Mouse (Mus musculus) heart, postnatal 36 days (tissue): ENCODE results near the gene Tnnt2. TPM values are rescaled to one million over a fixed set of nuclear protein-coding genes. Genes with fewer than 3 reads are reported as not detected.
A peak's percentile ranks its signal among the peaks of the same experiment; 100 is the strongest.

Source experiments
- DNase-seq, 2 experiments: peaks; one replicate each; pipeline ENCODE4 v3.0.0; 2021 to 2022
- intact Hi-C: fragments of 180-260 bp; cut with DNase I; formaldehyde crosslinking; loops from one replicate; pipeline ENCODE4 v1.15.1; 2025
- total RNA-seq, 2 experiments: library from RNA; stranded (reverse); gene quantifications; 2 replicates each; pipeline ENCODE4 v1.2.3; 2021

The Tnnt2 gene
- total RNA-seq, 2 experiments from 2014 or later, result 8,733 to 8,759 TPM

- DNase-seq, result no peak
- intact Hi-C loops, result no loop called here
These were observed 18.6 kb downstream of the Tnnt2 start for GRCm38 (mm10) chr1:135854591-135855343.

- intact Hi-C loops, result no loop called here
These were observed 19.2 kb downstream of the Tnnt2 start for GRCm38 (mm10) chr1:135855344-135855687.

GRCm38 (mm10) chr1:135856070-135856469 is 19.9 kb downstream of the Tnnt2 start:
- intact Hi-C loops, result no loop called here
- DNase-seq, result no peak

More at GRCm38 (mm10) chr1:135855344-135855687, 19.2 kb downstream of the Tnnt2 start:
- no peak for DNase-seq

GRCm38 (mm10) chr1:135857137-135857775 is 21.1 kb downstream of the Tnnt2 start:
- intact Hi-C loops, result no loop called here
- no peak for DNase-seq

DNA sequence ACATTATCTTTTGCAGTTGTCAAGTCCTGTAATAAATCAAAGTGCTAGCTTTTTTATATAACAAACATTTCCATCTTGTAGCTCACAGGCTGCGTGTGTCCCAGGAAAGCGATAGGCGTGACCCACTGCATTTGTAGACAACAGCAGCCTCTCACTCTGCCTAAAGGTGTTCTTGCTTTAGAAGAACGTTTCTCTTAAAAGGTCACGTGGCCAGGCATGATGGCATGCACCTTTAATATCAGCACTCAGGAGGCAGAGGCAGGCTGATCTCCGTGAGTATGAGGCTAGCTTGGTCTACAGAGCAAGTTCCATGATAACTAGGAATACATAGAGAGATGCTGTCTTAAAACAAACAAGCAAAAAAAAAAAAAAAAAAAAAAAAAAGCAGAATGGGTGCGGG is 22.4 kb downstream of the Tnnt2 start:
- no peak for DNase-seq
- intact Hi-C loops, result no loop called here

- DNase-seq, result no peak
- intact Hi-C loops, result no loop called here
These were observed 24.9 kb downstream of the Tnnt2 start for GRCm38 (mm10) chr1:135861091-135861490.

- intact Hi-C loops, result no loop called here
- no peak for DNase-seq
These were observed 25.9 kb downstream of the Tnnt2 start for GRCm38 (mm10) chr1:135861980-135862552.

DNA sequence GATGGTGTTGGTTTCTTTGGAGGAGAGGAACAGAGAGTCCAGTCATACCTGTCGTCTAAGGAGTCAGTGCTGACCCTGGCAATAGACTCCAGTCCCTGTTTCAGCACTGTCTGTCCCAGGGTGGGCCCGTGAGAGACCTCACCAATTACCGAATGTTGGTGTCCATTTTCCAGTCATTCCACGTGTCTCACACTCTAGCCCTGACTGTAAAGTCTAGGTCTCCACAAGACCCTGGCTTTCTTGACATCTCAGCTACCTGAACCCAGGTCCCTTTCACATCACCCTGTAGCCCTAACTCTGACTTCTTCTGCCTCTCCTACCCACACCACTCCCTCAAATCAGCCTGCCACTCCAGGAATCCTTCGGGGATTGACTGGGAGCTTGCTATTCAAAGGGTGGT is 26.4 kb downstream of the Tnnt2 start:
- intact Hi-C loops, result no loop called here
- DNase-seq, result no peak

DNA sequence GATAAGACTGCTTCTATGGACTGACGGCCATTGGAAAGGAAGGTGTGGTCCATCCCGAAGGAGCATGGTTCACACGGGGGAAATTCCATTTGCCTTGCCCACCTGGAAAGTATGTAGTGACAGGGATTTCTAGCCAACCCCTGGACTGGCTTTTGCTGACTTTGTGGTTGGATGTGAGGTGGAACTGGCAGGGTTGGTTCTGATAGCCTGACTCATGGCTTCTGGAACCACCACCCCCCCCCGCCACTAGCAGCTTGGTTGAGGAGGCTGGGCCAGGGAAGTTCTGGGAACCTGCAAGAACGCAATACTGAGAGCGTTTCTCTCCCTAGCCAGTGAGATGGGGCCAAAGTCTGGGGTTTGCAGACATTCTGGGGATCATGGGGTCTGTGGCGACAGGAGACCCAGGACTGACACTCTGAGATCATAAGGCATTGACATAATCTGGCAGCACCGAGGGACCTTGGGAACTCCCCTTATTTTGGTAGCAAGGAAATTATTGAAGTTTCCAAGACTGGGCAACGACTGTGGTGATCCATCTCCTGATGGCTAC is 27.7 kb downstream of the Tnnt2 start:
- intact Hi-C loops, result no loop called here
- no peak for DNase-seq

- no peak for DNase-seq
- intact Hi-C loops, result loop anchor here (1.0 kb wide), 1 partner anchor 79 kb away; no protein-coding TSS in a partner anchor
These were observed 28.7 kb downstream of the Tnnt2 start for GRCm38 (mm10) chr1:135864830-135865229.

DNA sequence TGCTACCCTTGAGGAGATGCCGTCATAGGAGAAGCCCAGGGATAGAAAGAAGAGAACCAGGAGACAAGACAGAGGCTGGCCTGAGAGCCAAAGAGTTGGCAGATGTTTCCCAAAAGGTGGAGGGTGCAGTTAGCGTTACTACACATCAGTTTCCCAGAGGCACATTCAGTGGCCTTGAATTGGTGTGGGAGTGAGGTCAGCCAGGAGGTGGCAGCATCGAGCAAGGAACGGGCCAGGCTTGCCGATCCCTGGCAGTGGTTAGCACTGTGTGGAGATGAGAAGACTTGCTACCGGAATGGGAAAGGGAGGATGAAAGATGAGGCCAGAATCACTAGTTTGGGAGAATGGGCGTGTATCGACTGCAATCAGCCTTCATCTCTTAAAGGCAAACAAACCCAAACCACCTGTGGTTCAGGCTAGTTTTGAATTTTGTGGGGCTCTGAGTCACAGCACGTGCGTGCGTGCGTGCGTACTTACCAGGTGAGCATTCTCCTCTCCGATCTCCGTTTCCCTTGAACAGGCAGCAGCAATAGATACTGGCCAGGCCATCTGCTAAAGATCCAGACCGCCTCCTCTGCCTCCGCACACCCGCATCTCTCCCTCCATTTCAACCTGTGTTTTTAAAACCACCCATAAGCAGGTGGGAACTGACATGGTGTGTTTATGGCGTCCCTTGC is 29.5 kb downstream of the Tnnt2 start:
- intact Hi-C loops, result loop anchor here (1.0 kb wide), 1 partner anchor 79 kb away; no protein-coding TSS in a partner anchor
- DNase-seq, result peak; percentile 79 to 87

- no peak for DNase-seq
- intact Hi-C loops, result no loop called here
These were observed 32.4 kb downstream of the Tnnt2 start for GRCm38 (mm10) chr1:135868570-135868969.

GRCm38 (mm10) chr1:135872991-135873390 is 36.8 kb downstream of the Tnnt2 start:
- no peak for DNase-seq
- intact Hi-C loops, result no loop called here

- intact Hi-C loops, result no loop called here
- no peak for DNase-seq
These were observed 41.1 kb downstream of the Tnnt2 start for GRCm38 (mm10) chr1:135877248-135877647.

DNA sequence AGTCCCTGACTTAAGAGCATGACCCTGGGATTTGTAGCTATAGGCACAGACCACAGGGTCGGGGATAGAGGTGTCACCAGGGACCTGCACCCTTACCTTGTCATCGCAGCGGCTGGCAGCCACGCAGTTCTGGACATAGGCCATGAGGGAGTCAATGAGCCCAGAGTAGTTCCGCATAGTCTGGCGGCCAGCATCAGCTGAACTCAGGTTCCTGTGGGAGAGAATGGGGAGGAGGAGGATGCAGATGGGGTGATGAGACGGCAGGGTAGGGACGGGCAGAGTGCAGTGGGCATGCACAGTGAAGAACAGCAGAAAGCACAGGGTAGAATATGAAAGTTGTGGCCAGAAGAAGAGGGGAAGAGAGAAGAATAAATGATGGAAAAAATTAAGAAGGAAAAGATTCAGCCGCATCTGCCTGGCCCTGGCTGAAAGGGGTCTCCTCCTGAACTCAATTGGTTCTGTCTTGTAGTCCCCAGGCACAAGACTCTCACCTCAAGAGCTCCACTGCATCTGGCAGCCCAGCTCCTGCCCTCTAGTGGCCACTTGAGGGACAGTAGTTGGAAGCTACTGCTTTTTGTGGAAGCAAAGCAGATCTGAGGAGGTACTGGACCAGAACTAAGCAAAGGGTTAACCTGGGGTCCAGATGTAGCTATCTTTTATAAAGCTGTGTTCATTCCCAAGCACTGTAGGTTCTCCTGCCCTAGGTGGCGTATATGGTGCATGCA is 46.4 kb downstream of the Tnnt2 start:
- peak; percentile 53 to 55 for DNase-seq
- intact Hi-C loops, result loop anchor here (5.0 kb wide), 1 partner anchor 60 kb away; no protein-coding TSS in a partner anchor

GRCm38 (mm10) chr1:135889461-135890185 is 53.5 kb downstream of the Tnnt2 start:
- intact Hi-C loops, result no loop called here
- DNase-seq, result no peak

GRCm38 (mm10) chr1:135891424-135892216 is 55.5 kb downstream of the Tnnt2 start:
- no peak for DNase-seq
- intact Hi-C loops, result no loop called here

DNA sequence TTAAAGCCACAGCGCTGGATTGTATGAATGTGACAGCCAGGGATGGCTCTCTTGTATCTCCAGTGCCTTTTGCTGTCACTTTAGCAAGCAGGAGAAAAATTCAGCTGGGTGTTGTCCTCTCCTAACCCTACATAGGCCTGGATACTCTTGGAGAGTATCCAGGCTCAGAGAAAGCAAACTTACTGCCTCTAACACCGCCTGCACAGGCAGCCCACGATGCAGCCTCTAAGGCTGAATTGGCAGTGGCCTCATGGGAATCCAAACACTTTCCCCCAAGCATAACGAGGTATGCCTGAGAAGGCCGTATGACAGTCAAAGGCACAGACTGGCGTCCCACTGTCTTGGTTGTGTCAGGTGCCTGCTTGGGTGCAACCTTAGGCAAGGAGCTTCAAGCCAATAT is 56.1 kb downstream of the Tnnt2 start:
- intact Hi-C loops, result no loop called here

GRCm38 (mm10) chr1:135892764-135893163 is 56.6 kb downstream of the Tnnt2 start:
- intact Hi-C loops, result no loop called here
- DNase-seq, result no peak

More for the DNA sequence above, 56.1 kb downstream of the Tnnt2 start:
- no peak for DNase-seq
